Mouse (Mus musculus): ENCODE measurements around the gene Cntd1. TPM values are rescaled to one million over a fixed set of nuclear protein-coding genes. Genes with fewer than 3 reads are reported as not detected.

Cntd1 gene
- polyA plus RNA-seq, 1 experiment from 2014 or later: 0.29 TPM

DNA sequence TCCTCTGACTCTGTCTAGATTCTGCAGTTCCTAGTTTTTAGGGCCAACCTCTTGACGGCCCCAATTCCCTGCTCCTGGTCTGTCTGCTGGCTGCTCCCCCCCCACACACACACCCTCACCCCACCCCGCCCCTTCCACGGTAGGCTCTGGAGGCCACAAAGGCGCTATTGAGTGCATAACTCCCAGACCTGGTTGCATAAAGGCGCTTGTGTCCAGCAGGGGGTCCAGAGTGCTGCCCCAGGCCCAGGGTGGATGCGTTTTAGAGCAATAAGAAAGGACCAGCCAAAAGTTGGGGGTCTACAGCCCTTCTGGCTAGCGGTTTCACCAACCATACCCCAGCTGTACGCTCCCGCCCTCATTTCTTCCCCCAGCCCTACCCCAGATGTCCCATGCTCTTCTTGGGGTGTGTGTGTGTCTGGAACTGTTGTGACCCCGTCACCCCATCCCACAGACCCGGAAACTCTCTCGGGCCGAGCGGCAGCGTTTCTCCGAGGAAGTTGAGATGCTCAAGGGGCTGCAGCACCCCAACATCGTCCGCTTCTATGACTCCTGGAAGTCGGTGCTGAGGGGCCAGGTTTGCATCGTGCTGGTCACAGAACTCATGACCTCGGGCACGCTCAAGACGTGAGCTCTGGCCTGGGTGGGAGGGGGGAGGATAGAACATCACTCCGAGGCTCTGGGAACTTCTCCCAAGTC is 16.4 kb upstream of the Cntd1 start:
- Histone ChIP-seq H3K4me3 (ENCODE audit: inconsistent target) (no peak overlapping the region), H3K79me2 (ENCODE audit: inconsistent target) (no peaks in the 10 kb centered on the region), H3K27ac (no peak overlapping the region), H3K36me3 (ENCODE audit: inconsistent target) (peaks cover 17% of the 10 kb centered on the region; the same call in 1 of the 2 replicates)
- WGBS (ENCODE audit: missing documents): 12% methylated on average over 22 of the region's 24 CpGs

GRCm38 (mm10) chr11:101263138-101263988 is 15.4 kb upstream of the Cntd1 start:
- Histone ChIP-seq H3K27ac (no peak overlapping the region), H3K36me3 (ENCODE audit: inconsistent target) (peaks cover 9% of the 10 kb centered on the region; the same call in 1 of the 2 replicates), H3K79me2 (ENCODE audit: inconsistent target) (no peaks in the 10 kb centered on the region), H3K4me3 (ENCODE audit: inconsistent target) (no peak overlapping the region)
- 19% methylated on average over 32 of the region's 32 CpGs for WGBS (ENCODE audit: missing documents)

DNA sequence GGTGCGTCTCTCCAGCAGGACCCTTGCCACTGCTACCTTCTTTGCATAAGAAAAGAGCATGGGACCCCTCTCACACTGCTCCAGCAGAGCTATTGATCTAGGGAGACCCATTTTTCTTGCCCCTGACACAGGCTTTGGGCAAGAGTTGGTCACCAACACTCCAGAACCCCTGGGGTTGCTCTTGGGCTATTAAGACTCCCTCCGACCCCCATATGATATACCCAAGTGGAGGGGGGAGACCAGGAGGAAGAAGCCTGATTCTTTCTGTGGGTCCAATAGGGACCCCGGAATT is 14.9 kb upstream of the Cntd1 start:
- Histone ChIP-seq H3K4me3 (ENCODE audit: inconsistent target) (no peak overlapping the region), H3K36me3 (ENCODE audit: inconsistent target) (peaks cover 4% of the 10 kb centered on the region; the same call in 1 of the 2 replicates), H3K79me2 (ENCODE audit: inconsistent target) (no peaks in the 10 kb centered on the region), H3K27ac (no peak overlapping the region)
- WGBS (ENCODE audit: missing documents): 54% methylated on average over 3 of the region's 3 CpGs

- Histone ChIP-seq H3K4me3 (ENCODE audit: inconsistent target) (no peak overlapping the region), H3K36me3 (ENCODE audit: inconsistent target) (no peaks in the 10 kb centered on the region), H3K27ac (no peak overlapping the region), H3K79me2 (ENCODE audit: inconsistent target) (no peaks in the 10 kb centered on the region)
- WGBS (ENCODE audit: missing documents): 13% methylated on average over 31 of the region's 31 CpGs
These were observed 13.8 kb upstream of the Cntd1 start for GRCm38 (mm10) chr11:101264954-101265471.

DNA sequence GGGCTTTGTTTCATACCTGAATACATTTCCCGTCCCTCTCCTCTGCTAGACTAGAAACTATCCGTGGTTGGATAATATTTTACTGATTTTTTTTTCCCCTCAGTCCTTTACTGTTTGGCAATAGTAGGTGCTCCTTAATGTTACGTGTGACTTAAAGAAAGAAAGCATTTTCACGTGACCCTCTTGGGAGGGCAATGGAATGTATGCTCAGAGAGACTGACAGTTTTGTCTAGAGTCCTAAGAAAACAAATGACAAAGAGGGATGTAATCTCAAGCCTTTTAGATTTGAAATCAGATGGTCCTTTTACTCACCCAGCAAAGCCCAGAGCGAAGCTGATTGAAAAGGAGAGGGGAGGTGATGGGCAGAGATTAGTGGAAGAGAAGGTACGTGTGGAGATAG is 12.9 kb upstream of the Cntd1 start:
- WGBS (ENCODE audit: missing documents): 58% methylated on average over 6 of the region's 6 CpGs
- H3K79me2 ChIP-seq (ENCODE audit: inconsistent target): no peaks in the 10 kb centered on the region
- H3K36me3 ChIP-seq (ENCODE audit: inconsistent target): no peaks in the 10 kb centered on the region
- H3K27ac ChIP-seq: no peak overlapping the region
- no peak overlapping the region for H3K4me3 ChIP-seq (ENCODE audit: inconsistent target)

GRCm38 (mm10) chr11:101269577-101270116 is 9.2 kb upstream of the Cntd1 start:
- H3K36me3 ChIP-seq (ENCODE audit: inconsistent target): no peaks in the 10 kb centered on the region
- WGBS (ENCODE audit: missing documents): 51% methylated on average over 10 of the region's 10 CpGs
- H3K79me2 ChIP-seq (ENCODE audit: inconsistent target): no peaks in the 10 kb centered on the region
- H3K27ac ChIP-seq: no peak overlapping the region
- no peak overlapping the region for H3K4me3 ChIP-seq (ENCODE audit: inconsistent target)

- H3K36me3 ChIP-seq (ENCODE audit: inconsistent target): no peaks in the 10 kb centered on the region
- H3K27ac ChIP-seq: no peak overlapping the region
- 81% methylated on average over 3 of the region's 3 CpGs for WGBS (ENCODE audit: missing documents)
- H3K79me2 ChIP-seq (ENCODE audit: inconsistent target): peaks cover 2% of the 10 kb centered on the region; the same call in 1 of the 2 replicates
- no peak overlapping the region for H3K4me3 ChIP-seq (ENCODE audit: inconsistent target)
These were observed 6.4 kb upstream of the Cntd1 start for GRCm38 (mm10) chr11:101272446-101272845.

DNA sequence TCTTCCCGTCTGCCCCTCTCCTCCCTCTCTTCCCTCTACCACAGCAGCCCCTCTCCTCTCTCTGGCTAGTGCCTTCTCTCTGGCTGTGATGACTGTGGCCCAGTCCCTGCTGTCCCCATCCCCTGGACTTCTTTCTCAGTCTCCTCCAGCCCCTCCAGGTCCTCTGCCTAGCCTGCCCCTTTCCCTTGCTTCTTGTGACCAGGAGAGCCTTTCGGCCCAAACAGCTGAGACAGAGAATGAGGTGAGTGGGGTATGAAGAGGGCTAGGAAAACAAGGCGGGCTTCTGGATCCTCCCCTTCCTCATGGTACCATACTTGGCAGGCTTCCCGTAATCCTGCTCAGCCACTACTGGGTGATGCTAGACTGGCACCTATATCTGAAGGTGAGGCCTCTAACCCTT is 3.5 kb upstream of the Cntd1 start:
- no peak overlapping the region for H3K4me3 ChIP-seq (ENCODE audit: inconsistent target)
- H3K36me3 ChIP-seq (ENCODE audit: inconsistent target): no peaks in the 10 kb centered on the region
- peaks cover 14% of the 10 kb centered on the region for H3K79me2 ChIP-seq (ENCODE audit: inconsistent target)
- 77% methylated on average over 4 of the region's 4 CpGs for WGBS (ENCODE audit: missing documents)
- H3K27ac ChIP-seq: no peak overlapping the region

DNA sequence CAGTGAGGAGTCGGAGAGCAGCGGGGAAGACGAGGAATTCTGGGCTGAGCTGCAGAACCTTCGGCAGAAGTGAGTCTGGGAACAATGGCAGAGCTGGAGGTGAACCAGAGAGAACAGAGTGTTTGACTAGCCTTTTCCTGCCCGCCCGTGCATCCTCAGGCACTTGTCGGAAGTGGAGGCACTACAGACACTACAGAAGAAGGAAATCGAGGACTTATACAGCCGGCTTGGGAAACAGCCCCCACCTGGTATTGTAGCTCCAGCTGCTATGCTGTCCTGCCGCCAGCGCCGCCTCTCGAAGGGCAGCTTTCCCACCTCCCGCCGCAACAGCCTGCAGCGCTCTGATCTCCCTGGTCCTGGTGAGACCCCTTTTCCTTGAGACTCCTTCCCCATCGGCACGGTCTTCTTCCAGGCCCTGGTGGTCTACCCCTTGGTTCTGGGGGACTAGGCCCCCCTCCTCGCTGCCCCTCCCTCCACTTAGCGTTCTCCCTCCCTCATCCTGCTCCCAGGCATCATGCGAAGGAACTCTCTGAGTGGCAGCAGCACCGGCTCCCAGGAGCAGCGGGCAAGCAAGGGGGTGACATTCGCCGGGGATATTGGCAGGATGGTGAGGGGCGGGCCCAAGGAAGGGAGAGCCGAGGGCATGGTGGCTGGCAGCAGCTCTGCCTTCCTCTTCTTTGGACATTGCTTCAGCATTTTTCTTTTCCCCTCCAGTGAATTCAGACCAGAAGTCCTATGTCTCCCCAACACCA is 2.3 kb upstream of the Cntd1 start:
- H3K36me3 ChIP-seq (ENCODE audit: inconsistent target): no peaks in the 10 kb centered on the region
- H3K79me2 ChIP-seq (ENCODE audit: inconsistent target): peaks cover 14% of the 10 kb centered on the region
- WGBS (ENCODE audit: missing documents): 78% methylated on average over 27 of the region's 27 CpGs
- no peak overlapping the region for H3K4me3 ChIP-seq (ENCODE audit: inconsistent target)
- no peak overlapping the region for H3K27ac ChIP-seq

DNA sequence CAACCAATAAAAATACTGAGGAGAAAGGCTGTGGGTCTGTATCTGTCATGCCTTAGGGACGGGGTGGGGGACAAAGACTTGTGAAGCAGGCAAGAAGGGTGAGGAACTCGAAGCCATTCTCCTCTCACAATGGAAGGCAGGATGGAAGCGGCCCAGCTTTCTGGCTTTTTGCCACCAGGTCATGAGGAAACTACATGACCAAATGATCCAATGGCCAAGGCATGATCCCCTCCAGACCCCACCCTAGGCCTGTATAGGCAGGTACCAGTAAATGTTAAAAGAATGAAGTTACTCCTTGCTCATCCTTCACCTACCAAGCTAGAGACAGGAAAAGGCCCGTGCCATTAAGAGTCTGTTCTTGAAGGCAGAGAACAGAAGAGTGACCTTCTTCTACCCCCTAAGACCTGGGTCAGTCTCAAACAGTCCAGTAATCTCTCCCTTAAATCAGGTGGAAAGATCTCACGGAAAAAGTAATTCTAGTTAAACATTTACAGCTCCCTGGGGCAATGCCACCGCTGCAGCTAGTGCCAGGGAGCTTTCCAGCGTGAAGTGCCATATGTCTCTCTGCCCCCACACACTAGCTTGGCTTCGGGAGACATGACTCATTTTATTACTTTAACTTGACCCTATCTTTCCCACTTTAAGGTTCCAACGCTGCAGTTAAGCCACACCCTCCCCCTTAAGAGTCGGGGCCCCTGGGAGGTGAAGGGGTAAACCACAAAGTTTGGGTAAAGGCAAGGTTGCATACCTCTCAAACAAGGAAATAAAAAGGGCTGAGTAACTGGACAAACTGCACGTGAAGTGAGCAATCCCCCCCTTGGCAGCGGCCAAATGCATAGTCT is 1.2 kb upstream of the Cntd1 start:
- peaks cover 14% of the 10 kb centered on the region for H3K79me2 ChIP-seq (ENCODE audit: inconsistent target)
- 56% methylated on average over 12 of the region's 12 CpGs for WGBS (ENCODE audit: missing documents)
- no peak overlapping the region for H3K27ac ChIP-seq
- H3K36me3 ChIP-seq (ENCODE audit: inconsistent target): no peaks in the 10 kb centered on the region
- peak overlapping the region; percentile 86 for H3K4me3 ChIP-seq (ENCODE audit: inconsistent target)

- H3K36me3 ChIP-seq (ENCODE audit: inconsistent target): no peaks in the 10 kb centered on the region
- H3K4me3 ChIP-seq (ENCODE audit: inconsistent target): peak overlapping the region; percentile 86
- peaks cover 14% of the 10 kb centered on the region for H3K79me2 ChIP-seq (ENCODE audit: inconsistent target)
- H3K27ac ChIP-seq: peak overlapping the region; percentile 50; the same call in 1 of the 2 replicates
- 79% methylated on average over 14 of the region's 14 CpGs for WGBS (ENCODE audit: missing documents)
These were observed 369 bp downstream of the Cntd1 start for GRCm38 (mm10) chr11:101279193-101279569.

DNA sequence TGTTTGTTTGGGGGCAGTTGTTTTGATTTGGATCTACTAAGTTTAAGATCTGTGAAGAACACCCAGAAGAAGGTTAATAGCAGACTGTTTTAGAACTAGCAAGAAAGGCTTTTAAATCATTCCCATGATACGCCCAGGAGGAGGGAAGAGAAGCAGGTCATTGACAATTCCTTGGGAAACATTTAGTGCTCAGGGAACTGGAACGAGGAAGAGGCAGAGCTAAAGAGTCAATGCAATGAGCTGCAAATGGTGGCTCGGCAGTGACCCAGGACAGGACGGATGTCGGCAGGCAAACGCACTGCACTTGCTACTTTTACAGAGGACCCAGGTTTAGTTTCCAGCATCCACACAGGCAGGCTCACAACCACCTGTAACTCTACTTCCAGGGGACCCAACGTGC is 2.0 kb downstream of the Cntd1 start:
- Histone ChIP-seq H3K79me2 (ENCODE audit: inconsistent target) (peaks cover 14% of the 10 kb centered on the region), H3K27ac (no peak overlapping the region), H3K36me3 (ENCODE audit: inconsistent target) (no peaks in the 10 kb centered on the region), H3K4me3 (ENCODE audit: inconsistent target) (no peak overlapping the region)
- WGBS (ENCODE audit: missing documents): 89% methylated on average over 6 of the region's 7 CpGs

DNA sequence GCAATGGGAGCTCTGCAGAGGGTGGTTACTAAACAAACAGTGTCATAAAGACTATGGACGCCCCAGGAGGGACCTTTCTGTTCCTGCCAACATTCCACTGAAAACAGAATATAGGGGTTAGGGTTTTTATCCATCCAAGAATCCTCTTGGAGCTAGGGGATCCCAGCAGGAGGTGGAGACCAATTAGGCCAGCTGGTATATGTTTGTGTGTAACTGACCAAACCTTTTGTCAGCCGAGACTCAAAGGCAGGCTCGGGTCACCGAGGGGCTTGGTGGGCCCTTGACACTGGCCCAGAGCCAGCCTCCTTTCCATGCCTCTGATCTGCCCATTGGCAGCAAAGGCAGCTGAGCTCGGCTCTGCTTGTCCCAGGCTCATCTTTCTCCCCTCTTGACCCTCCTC is 4.1 kb downstream of the Cntd1 start:
- Histone ChIP-seq H3K27ac (no peak overlapping the region), H3K4me3 (ENCODE audit: inconsistent target) (no peak overlapping the region), H3K79me2 (ENCODE audit: inconsistent target) (peaks cover 7% of the 10 kb centered on the region), H3K36me3 (ENCODE audit: inconsistent target) (no peaks in the 10 kb centered on the region)
- 86% methylated on average over 5 of the region's 5 CpGs for WGBS (ENCODE audit: missing documents)

DNA sequence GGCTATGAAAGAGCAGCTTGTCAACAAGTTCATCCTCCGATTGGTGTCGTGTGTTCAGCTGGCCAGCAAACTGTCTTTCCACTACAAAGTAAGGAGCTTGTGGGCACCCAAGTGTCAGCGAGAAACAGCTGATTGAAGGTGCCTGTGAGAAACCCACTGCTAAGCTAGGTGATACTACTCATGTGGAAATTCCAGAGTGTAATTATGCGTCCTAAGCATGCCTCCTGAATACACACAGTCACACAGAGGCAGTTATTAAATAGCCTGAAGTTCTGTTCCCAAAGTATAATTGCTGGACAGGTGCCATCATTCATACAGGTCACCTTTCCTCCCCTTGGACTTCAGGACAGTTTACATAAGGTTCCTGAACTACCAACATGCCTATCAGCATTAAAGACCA is 5.0 kb downstream of the Cntd1 start:
- Histone ChIP-seq H3K27ac (no peak overlapping the region), H3K79me2 (ENCODE audit: inconsistent target) (no peaks in the 10 kb centered on the region), H3K4me3 (ENCODE audit: inconsistent target) (no peak overlapping the region), H3K36me3 (ENCODE audit: inconsistent target) (peaks cover 8% of the 10 kb centered on the region; the same call in 1 of the 2 replicates)
- 94% methylated on average over 4 of the region's 4 CpGs for WGBS (ENCODE audit: missing documents)
